Mouse (Mus musculus): ENCODE measurements around the gene Klrc2. TPM values are rescaled to one million over a fixed set of nuclear protein-coding genes. Genes with fewer than 3 reads are reported as not detected.

Gene Klrc2
- total and polyA plus RNA-seq, 3 experiments: not detected

GRCm38 (mm10) chr6:129623735-129624134 lies 36.8 kb downstream of the Klrc2 start, which contains the start of gene Klrk1:
TSS of gene Klrk1 (minus strand) at chr6:129623864.
- 0 out of 2 replicates have a peak within 1 kb of the TSS, but pooled peaks have one; percentile 13 for H3K4me2 ChIP-seq (ENCODE audit: insufficient read depth, low read depth, poor library complexity, severe bottlenecking)
- H3K4me3 ChIP-seq (replicated peaks in 1 of 3; ENCODE audit: low read depth in 2 of 3, low read length in 2 of 3, poor library complexity in 1 of 3): no peak within 1 kb of the TSS
- no peaks in the 10 kb centered on the region for H3K4me1 ChIP-seq (ENCODE audit: control insufficient read depth in 1 of 2, insufficient read depth in 2 of 2)
- no peaks in the 10 kb centered on the region for H3K9me3 ChIP-seq (replicated peaks; ENCODE audit: low read length)
- DNase-seq (ENCODE audit: extremely low read depth): peak; percentile 2
- H3K36me3 ChIP-seq (replicated peaks in 1 of 2; ENCODE audit: control insufficient read depth in 1 of 2, insufficient read depth in 1 of 2, low read length in 1 of 2): no peaks in the 10 kb centered on the region
- no peaks in the 10 kb centered on the region for H3K27me3 ChIP-seq (replicated peaks)
- in situ Hi-C loops (cut with MboI; ENCODE audit: low pct_ligation_motif_present, low pct_unique_long_range_greater_than_20kb, low sequenced_read_pairs) (no loop called here), dilution Hi-C loops (cut with MboI; ENCODE audit: extremely low pct_ligation_motif_present, extremely low pct_unique_long_range_greater_than_20kb, low sequenced_read_pairs) (no loop called here)
- no peak within 1 kb of the TSS for H3K27ac ChIP-seq (ENCODE audit: insufficient read depth, low read depth)
- H3K79me2 ChIP-seq (replicated peaks; ENCODE audit: control insufficient read depth, extremely low read depth, insufficient read depth, poor library complexity, severe bottlenecking): no peaks in the 10 kb centered on the region
- no peak within 1 kb of the TSS for H3K9ac ChIP-seq (ENCODE audit: insufficient read depth, low read depth)
- no peak for TF ChIP-seq RCOR1 (conservative IDR thresholded peaks at IDR 0.05; ENCODE audit: low read depth, low read length)
- no peak for TF ChIP-seq GABPA (IDR thresholded peaks at IDR 0.05; ENCODE audit: insufficient replicate concordance, low read depth, low read length)
- no peak for TF ChIP-seq PAX5 (IDR thresholded peaks at IDR 0.05; ENCODE audit: low read length)
- no peak for TF ChIP-seq RAD21 (IDR thresholded peaks at IDR 0.05; ENCODE audit: low read depth, low read length)
- TF ChIP-seq POLR2A (IDR thresholded peaks at IDR 0.05; ENCODE audit: low read depth, low read length): no peak
- TF ChIP-seq EP300 (IDR thresholded peaks at IDR 0.05; ENCODE audit: low read length): no peak
- TF ChIP-seq USF2 (conservative IDR thresholded peaks at IDR 0.05; ENCODE audit: low read depth, low read length): no peak
- no peak for TF ChIP-seq USF1 (IDR thresholded peaks at IDR 0.05; ENCODE audit: low read depth, low read length)
- TF ChIP-seq ZKSCAN1 (IDR thresholded peaks at IDR 0.05; ENCODE audit: borderline replicate concordance, low read depth, low read length): no peak
- no peak for TF ChIP-seq ETS1 (conservative IDR thresholded peaks at IDR 0.05; ENCODE audit: low read depth, low read length)
- TF ChIP-seq MAX (IDR thresholded peaks at IDR 0.05; ENCODE audit: low read length): no peak
- no peak for TF ChIP-seq MXI1 (IDR thresholded peaks at IDR 0.05; ENCODE audit: low read depth, low read length)
- no peak for TF ChIP-seq ZMIZ1 (IDR thresholded peaks at IDR 0.05; ENCODE audit: low read depth, low read length)
- no peak for TF ChIP-seq MEF2A (IDR thresholded peaks at IDR 0.05; ENCODE audit: borderline replicate concordance, low read depth, low read length)
- no peak for TF ChIP-seq MAZ (IDR thresholded peaks at IDR 0.05; ENCODE audit: low read depth, low read length)

- H3K27me3 ChIP-seq (replicated peaks): no peaks in the 10 kb centered on the region
- no peak for DNase-seq (ENCODE audit: extremely low read depth)
These were observed 52.1 kb downstream of the Klrc2 start for GRCm38 (mm10) chr6:129608372-129608771.

More at GRCm38 (mm10) chr6:129608372-129608771, 52.1 kb downstream of the Klrc2 start:
- in situ Hi-C loops (cut with MboI; ENCODE audit: low pct_ligation_motif_present, low pct_unique_long_range_greater_than_20kb, low sequenced_read_pairs): no loop called here
- Histone ChIP-seq H3K79me2 (replicated peaks; ENCODE audit: control insufficient read depth, extremely low read depth, insufficient read depth, poor library complexity, severe bottlenecking) (no peaks in the 10 kb centered on the region), H3K9ac (ENCODE audit: insufficient read depth, low read depth) (no peak overlapping the region), H3K4me2 (ENCODE audit: insufficient read depth, low read depth, poor library complexity, severe bottlenecking) (no peak overlapping the region), H3K36me3 (replicated peaks in 1 of 2; ENCODE audit: control insufficient read depth in 1 of 2, insufficient read depth in 1 of 2, low read length in 1 of 2) (no peaks in the 10 kb centered on the region), H3K4me1 (ENCODE audit: control insufficient read depth in 1 of 2, insufficient read depth in 2 of 2) (no peaks in the 10 kb centered on the region), H3K27ac (ENCODE audit: insufficient read depth, low read depth) (no peak overlapping the region), H3K4me3 (replicated peaks in 1 of 3; ENCODE audit: low read depth in 2 of 3, low read length in 2 of 3, poor library complexity in 1 of 3) (no peak overlapping the region), H3K9me3 (replicated peaks; ENCODE audit: low read length) (no peaks in the 10 kb centered on the region)
- TF ChIP-seq MEF2A (IDR thresholded peaks at IDR 0.05; ENCODE audit: borderline replicate concordance, low read depth, low read length): no peak
- no peak for TF ChIP-seq SMC3 (IDR thresholded peaks at IDR 0.05; ENCODE audit: low read depth, low read length)
- no peak for TF ChIP-seq TBP (conservative IDR thresholded peaks at IDR 0.05; ENCODE audit: low read depth, low read length)
- TF ChIP-seq CHD2 (IDR thresholded peaks at IDR 0.05; ENCODE audit: low read length): no peak
- no peak for TF ChIP-seq USF2 (conservative IDR thresholded peaks at IDR 0.05; ENCODE audit: low read depth, low read length)
- TF ChIP-seq ZKSCAN1 (IDR thresholded peaks at IDR 0.05; ENCODE audit: borderline replicate concordance, low read depth, low read length): no peak
- TF ChIP-seq SIN3A (IDR thresholded peaks at IDR 0.05; ENCODE audit: low read length): no peak
- dilution Hi-C loops (cut with MboI; ENCODE audit: extremely low pct_ligation_motif_present, extremely low pct_unique_long_range_greater_than_20kb, low sequenced_read_pairs): no loop called here

Other genes with a start within 250 kb of the Klrc2 start
- not detected in 2 replicates for gene Clec1a, start 208.7 kb downstream of the Klrc2 start, total RNA-seq (2012; rRNA removed)
- not detected in 2 replicates for gene Clec1a, start 208.7 kb downstream of the Klrc2 start, total RNA-seq (2014; rRNA removed)
- not detected in 2 replicates for gene Clec1a, start 208.7 kb downstream of the Klrc2 start, polyA plus RNA-seq (2012; ENCODE audit: insufficient read length, low read depth)
- gene Olr1, start 153.5 kb downstream of the Klrc2 start, total RNA-seq (2012; rRNA removed): not detected in 2 replicates
- not detected in 2 replicates for gene Olr1, start 153.5 kb downstream of the Klrc2 start, total RNA-seq (2014; rRNA removed)
- not detected in 2 replicates for gene Olr1, start 153.5 kb downstream of the Klrc2 start, polyA plus RNA-seq (2012; ENCODE audit: insufficient read length, low read depth)
- gene Tmem52b, start 148.1 kb downstream of the Klrc2 start, total RNA-seq (2012; rRNA removed): not detected in 2 replicates
- gene Tmem52b, start 148.1 kb downstream of the Klrc2 start, total RNA-seq (2014; rRNA removed): not detected in 2 replicates
- gene Tmem52b, start 148.1 kb downstream of the Klrc2 start, polyA plus RNA-seq (2012; ENCODE audit: insufficient read length, low read depth): not detected in 2 replicates
- gene Gabarapl1, start 127.5 kb downstream of the Klrc2 start, total RNA-seq (2012; rRNA removed): 43.9 and 46.3 TPM in 2 replicates
- gene Gabarapl1, start 127.5 kb downstream of the Klrc2 start, total RNA-seq (2014; rRNA removed): 75.2 and 80.8 TPM in 2 replicates
- 96.2 and 102 TPM in 2 replicates for gene Gabarapl1, start 127.5 kb downstream of the Klrc2 start, polyA plus RNA-seq (2012; ENCODE audit: insufficient read length, low read depth)
- not detected in 2 replicates for gene Klre1, start 82.8 kb downstream of the Klrc2 start, total RNA-seq (2012; rRNA removed)
- not detected in 2 replicates for gene Klre1, start 82.8 kb downstream of the Klrc2 start, total RNA-seq (2014; rRNA removed)
- not detected in 2 replicates for gene Klre1, start 82.8 kb downstream of the Klrc2 start, polyA plus RNA-seq (2012; ENCODE audit: insufficient read length, low read depth)
- not detected in 2 replicates for gene Klrd1, start 68.9 kb downstream of the Klrc2 start, total RNA-seq (2012; rRNA removed)
- gene Klrd1, start 68.9 kb downstream of the Klrc2 start, total RNA-seq (2014; rRNA removed): 0.49 TPM in 1 of 2 replicates, not detected in the other
- not detected in 2 replicates for gene Klrd1, start 68.9 kb downstream of the Klrc2 start, polyA plus RNA-seq (2012; ENCODE audit: insufficient read length, low read depth)
- not detected in 2 replicates for gene Klrk1, start 36.8 kb downstream of the Klrc2 start, total RNA-seq (2012; rRNA removed)
- not detected in 2 replicates for gene Klrk1, start 36.8 kb downstream of the Klrc2 start, total RNA-seq (2014; rRNA removed)
- not detected in 2 replicates for gene Klrk1, start 36.8 kb downstream of the Klrc2 start, polyA plus RNA-seq (2012; ENCODE audit: insufficient read length, low read depth)
- not detected in 2 replicates for gene Klrc3, start 17.4 kb downstream of the Klrc2 start, total RNA-seq (2012; rRNA removed)
- not detected in 2 replicates for gene Klrc3, start 17.4 kb downstream of the Klrc2 start, total RNA-seq (2014; rRNA removed)
- not detected in 2 replicates for gene Klrc3, start 17.4 kb downstream of the Klrc2 start, polyA plus RNA-seq (2012; ENCODE audit: insufficient read length, low read depth)
- not detected in 2 replicates for gene Klrc1, start 18.3 kb upstream of the Klrc2 start, total RNA-seq (2012; rRNA removed)
- not detected in 2 replicates for gene Klrc1, start 18.3 kb upstream of the Klrc2 start, total RNA-seq (2014; rRNA removed)
- gene Klrc1, start 18.3 kb upstream of the Klrc2 start, polyA plus RNA-seq (2012; ENCODE audit: insufficient read length, low read depth): not detected in 2 replicates
- not detected in 2 replicates for gene Klri1, start 56.4 kb upstream of the Klrc2 start, total RNA-seq (2012; rRNA removed)
- not detected in 2 replicates for gene Klri1, start 56.4 kb upstream of the Klrc2 start, total RNA-seq (2014; rRNA removed)
- not detected in 2 replicates for gene Klri1, start 56.4 kb upstream of the Klrc2 start, polyA plus RNA-seq (2012; ENCODE audit: insufficient read length, low read depth)
- not detected in 2 replicates for gene Klri2, start 79.8 kb upstream of the Klrc2 start, total RNA-seq (2012; rRNA removed)
- not detected in 2 replicates for gene Klri2, start 79.8 kb upstream of the Klrc2 start, total RNA-seq (2014; rRNA removed)
- not detected in 2 replicates for gene Klri2, start 79.8 kb upstream of the Klrc2 start, polyA plus RNA-seq (2012; ENCODE audit: insufficient read length, low read depth)
- not detected in 2 replicates for gene Gm156, start 123.6 kb upstream of the Klrc2 start, total RNA-seq (2012; rRNA removed)
- gene Gm156, start 123.6 kb upstream of the Klrc2 start, total RNA-seq (2014; rRNA removed): not detected in 2 replicates
- gene Gm156, start 123.6 kb upstream of the Klrc2 start, polyA plus RNA-seq (2012; ENCODE audit: insufficient read length, low read depth): not detected in 2 replicates
- gene Gm17631, start 202.0 kb upstream of the Klrc2 start, total RNA-seq (2012; rRNA removed): not detected in 2 replicates
- gene Gm17631, start 202.0 kb upstream of the Klrc2 start, total RNA-seq (2014; rRNA removed): not detected in 2 replicates
- gene Gm17631, start 202.0 kb upstream of the Klrc2 start, polyA plus RNA-seq (2012; ENCODE audit: insufficient read length, low read depth): not detected in 2 replicates
- not detected in 2 replicates for gene Klra17, start 216.0 kb upstream of the Klrc2 start, total RNA-seq (2012; rRNA removed)
- gene Klra17, start 216.0 kb upstream of the Klrc2 start, total RNA-seq (2014; rRNA removed): not detected in 2 replicates
- gene Klra17, start 216.0 kb upstream of the Klrc2 start, polyA plus RNA-seq (2012; ENCODE audit: insufficient read length, low read depth): not detected in 2 replicates

Data from CH12.LX (cell line).